Mouse (Mus musculus) kidney, adult 11 months (tissue): ENCODE data around the gene Gpsm2.
"Not testable (repeated sequence)": the region's sequence is repeated elsewhere in the genome, so short reads cannot be mapped to it uniquely, and the experiment has no call there.

Experiments used
- DNase-seq: peaks from one replicate; pipeline ENCODE4 v3.0.0; 2022

Gpsm2 gene

DNA sequence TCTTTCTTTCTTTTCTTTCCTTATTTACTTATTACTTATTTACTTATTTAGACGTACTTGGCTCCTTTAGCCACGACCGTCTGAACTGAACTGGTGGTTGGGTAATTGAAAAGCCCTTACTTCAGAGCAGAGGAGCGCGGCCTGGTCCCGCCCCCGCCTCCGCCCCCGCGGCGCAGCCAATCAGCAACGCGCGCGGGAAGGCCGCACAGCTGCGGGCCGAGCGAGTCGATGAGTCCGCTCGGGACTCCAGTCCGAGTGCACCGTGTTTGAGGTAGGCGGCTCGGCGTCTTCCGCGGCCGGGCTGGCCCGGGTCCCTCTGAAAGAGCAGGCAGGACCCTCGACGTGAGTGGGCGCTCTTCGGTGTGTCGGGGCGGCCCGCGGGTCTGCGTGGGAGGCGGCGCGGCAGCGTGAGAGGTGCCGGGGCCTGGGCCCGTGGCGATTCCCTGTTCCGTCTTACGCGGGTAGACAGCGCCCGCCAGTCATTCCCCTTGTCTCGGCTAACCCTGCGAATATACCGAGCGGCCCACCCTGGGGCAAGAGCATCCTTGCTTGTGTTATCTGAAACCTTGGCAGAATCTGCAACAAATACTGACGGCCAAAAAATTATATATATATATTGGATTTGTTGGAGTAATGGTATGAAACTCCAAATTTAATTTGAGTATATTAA, 68.3 kb downstream of the Gpsm2 start, which contains the start of gene Clcc1:
Clcc1 (plus strand) TSS at position 204 of the 670 bp plus-strand sequence.
- DNase-seq, result peak; percentile 96

DNA sequence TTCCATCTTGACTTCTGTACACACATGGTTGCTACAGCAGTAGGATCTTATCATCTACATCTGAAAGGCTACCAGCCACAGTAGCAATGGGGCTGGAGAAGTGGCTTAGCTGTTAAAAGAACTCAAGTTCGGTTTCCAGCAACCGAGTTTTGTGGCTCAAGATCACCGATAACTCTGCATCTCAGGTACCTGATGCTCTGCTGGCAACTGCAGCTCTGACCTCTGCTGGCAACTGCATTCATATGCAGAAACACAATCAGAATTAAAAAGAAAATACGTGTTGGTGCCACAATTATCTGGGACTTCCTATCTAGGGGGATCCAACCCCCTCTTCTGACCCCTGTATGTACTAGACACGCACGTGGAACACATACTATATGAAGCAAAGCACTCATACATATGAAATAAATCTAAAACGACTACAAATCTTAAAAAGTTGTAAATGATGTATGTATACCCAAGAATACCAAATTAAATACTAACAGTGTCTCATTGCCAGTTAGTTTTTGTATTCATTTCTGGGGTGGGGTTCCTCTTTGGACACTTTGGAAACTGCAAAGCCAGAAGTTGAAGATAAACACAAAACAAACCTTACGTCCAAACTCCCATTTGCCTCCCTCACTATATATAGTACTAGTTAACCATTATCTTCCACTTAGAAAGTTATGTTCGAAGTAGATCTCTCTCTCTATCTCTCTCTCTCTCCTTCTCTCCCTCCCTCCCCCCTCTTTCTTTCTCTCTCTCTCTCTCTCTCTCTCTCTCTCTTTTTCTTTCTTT, 69.1 kb downstream of the Gpsm2 start:
- no peak for DNase-seq

DNA sequence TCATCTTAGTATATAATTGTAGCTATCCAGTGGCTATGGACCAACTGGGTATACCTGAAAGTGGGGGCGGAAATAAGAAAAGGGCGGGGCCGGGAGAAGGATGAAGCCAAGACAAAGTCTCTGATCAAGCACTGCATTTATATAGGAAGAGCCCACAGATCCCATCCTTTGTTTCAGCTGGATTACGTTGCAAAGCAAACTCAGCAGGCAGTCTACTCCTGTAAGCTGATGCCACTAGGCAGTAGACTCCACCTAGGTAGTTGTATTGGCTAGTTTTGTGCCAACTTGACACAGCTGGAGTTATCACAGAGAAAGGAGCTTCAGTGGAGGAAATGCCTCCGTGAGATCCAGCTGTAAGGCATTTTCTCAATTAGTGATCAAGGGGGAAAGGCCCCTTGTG, 74.4 kb downstream of the Gpsm2 start:
- DNase-seq, result not testable (repeated sequence)

DNA sequence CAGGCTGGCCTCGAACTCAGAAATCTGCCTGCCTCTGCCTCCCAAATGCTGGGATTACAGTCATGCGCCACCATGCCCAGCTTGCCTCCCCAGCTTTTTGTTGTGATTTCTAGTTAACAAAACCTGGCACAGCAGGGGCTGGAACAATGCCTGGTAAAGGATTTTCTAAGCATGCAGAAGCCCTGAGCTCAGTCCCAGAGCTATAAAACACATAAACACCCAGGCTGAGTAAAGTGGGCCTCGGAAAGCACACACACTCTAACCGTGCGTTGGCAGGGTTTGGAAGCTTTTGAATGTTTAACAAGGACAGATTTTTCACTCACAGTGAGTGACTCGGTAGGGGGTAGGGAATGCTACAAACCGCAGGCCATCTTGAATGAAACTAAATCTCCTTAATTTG, 76.1 kb downstream of the Gpsm2 start:
- DNase-seq, result no peak

DNA sequence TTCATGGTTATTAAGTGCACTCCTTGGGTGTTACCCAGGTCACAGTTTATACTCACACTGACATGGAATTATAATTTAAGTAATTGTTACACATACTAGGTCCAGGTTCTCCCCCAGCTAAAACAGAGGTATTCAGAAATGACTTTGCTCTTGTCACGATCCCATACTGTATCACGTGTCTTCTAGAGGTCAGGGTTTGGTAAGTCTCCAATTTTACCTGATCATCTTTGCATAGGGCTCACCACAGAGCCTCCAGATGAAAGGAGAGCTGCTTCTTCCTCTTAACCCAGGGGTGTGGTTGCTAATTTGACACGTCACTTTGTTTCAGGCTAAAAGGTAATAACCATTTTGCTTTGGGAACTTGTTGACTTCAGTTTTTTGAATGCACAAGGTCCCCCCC, 77.3 kb downstream of the Gpsm2 start:
- no peak for DNase-seq

DNA sequence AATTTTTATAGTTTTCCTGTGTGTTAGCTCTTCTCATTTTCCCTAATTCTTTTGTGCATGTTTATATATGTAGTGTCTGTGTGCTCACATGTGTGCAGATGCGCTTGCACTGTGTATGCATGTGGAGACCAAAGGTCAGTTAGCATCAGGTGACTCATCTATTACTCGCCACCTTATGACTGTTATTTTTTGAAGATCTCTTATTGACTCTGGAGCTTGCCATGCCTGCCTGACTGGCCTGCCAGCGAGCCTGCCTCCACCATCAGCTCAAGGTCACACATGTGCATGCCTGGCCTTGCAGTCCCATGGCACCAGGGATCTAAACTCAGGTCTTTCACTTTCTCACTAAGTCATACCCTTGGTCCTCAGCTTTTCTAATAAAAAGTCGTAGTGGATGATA, 81.1 kb downstream of the Gpsm2 start:
- no peak for DNase-seq

DNA sequence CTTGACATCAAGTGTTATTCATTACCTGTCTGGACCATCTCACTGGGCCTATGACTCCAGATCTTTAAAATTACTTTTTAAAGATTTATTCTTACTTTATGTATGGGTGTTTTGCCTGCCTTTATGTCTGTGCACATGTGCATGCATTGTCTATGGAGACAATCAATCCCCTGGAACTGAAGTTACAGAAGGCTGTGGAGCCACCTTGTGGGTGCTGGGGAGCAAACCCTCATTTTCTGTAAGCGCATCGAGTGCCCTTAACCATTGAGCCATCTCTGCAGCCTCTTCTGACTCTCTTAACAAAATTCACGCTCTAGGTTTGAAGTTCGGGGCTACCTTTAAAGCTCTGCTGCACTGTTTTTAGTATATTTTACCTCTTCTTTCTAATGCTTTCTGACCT, 82.7 kb downstream of the Gpsm2 start:
- DNase-seq, result no peak

DNA sequence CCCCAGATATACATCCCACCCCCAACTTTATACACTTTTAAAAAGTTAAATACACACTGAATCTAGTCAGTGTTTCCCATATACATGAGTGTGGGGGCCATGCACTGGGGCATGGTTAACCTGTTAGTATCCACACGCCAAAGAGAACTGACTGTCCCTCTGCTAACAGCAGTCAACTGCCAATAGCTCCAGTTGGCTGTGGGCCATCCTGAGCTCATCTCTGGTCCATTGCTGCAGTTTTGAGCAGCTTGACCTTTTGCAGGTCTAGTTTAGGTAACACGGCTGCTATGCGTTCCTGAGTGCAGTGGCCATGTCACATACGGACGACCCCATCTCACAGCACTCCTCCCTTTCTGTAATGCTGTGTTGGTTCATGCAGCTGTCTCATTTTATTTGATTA, 87.3 kb downstream of the Gpsm2 start:
- DNase-seq, result no peak
